Mouse (Mus musculus) left cerebral cortex, postnatal 14 days (tissue): ENCODE measurements at regions not wholly inside any gene's neighbourhood (a gene's known extent, or its start where the extent isn't known, plus 50 kb on each side); places are given as distances from the start of the nearest gene placed in this dataset.

Source experiments
- DNase-seq, 2 experiments: peaks; one replicate each; pipeline ENCODE4 v3.0.0; 2021 to 2022; ENCODE audit warnings: low spot score in 2 of 2, mixed read lengths in 1 of 2
- intact Hi-C: fragments of 180-260 bp; cut with DNase I; formaldehyde crosslinking; loops from one replicate; pipeline ENCODE4 v1.15.1; 2025

- DNase-seq: no peak
- intact Hi-C loops: no loop called here
These were observed 57.8 kb upstream of the Egln3 start for GRCm38 (mm10) chr12:54261426-54261825.

DNA sequence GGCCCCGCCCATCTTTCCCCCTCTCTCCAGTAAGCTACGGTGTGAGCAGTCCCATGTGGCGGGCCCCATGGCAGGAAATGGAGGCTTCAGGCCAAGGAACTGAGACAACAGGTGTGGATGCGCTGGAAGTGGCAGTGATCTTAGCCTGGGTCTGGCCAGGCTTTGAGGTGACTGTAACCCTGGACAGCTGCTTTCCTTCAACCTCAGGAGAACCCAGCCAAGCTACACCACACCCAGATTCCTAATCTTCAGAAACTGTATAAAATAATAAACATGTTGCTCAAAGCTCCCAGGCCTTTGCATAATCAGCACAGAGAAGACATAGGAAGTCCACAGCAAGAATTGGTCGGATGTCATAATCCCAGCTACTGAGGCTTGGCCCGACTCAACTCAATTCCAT, 56.8 kb upstream of the Egln3 start:
- no peak for DNase-seq
- intact Hi-C loops: no loop called here

- DNase-seq: no peak
- intact Hi-C loops: no loop called here
These were observed 54.2 kb upstream of the Egln3 start for GRCm38 (mm10) chr12:54257776-54258433.

GRCm38 (mm10) chr12:54256506-54257128, 53.0 kb upstream of the Egln3 start:
- intact Hi-C loops: no loop called here
- no peak for DNase-seq
